Mouse (Mus musculus): ENCODE results near the gene Tmem150c.
A peak's percentile ranks its signal among the peaks of the same experiment; 100 is the strongest.

Gene Tmem150c

GRCm38 (mm10) chr5:100097967-100098366 is 61.6 kb downstream of the Tmem150c start:
- no peak for DNase-seq (ENCODE audit: low spot score in 2 of 2)

- DNase-seq (ENCODE audit: low spot score in 2 of 2): no peak
These were observed 62.7 kb downstream of the Tmem150c start for GRCm38 (mm10) chr5:100096955-100097354.

GRCm38 (mm10) chr5:100091602-100092001 is 68.0 kb downstream of the Tmem150c start:
- no peak for DNase-seq (ENCODE audit: low spot score in 2 of 2)

DNA sequence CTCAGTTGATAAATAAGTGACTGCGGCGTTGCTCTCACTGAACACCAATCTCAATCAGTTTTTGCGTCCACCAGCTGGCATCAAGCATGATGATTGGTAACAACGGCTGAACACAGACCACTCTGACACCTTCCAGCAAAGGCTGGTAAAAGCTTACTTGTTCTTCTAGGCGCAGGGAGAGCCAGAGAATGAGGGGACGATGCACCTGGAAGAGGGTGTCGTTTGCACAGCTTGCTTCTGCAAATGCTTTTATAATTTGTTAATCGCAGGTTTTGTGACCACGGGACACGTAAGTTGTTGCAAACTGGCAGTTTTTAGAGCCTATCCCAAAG is 68.4 kb downstream of the Tmem150c start:
- DNase-seq (ENCODE audit: low spot score in 2 of 2): no peak

- DNase-seq (ENCODE audit: low spot score in 2 of 2): no peak
These were observed 68.9 kb downstream of the Tmem150c start for GRCm38 (mm10) chr5:100090515-100091262.

DNA sequence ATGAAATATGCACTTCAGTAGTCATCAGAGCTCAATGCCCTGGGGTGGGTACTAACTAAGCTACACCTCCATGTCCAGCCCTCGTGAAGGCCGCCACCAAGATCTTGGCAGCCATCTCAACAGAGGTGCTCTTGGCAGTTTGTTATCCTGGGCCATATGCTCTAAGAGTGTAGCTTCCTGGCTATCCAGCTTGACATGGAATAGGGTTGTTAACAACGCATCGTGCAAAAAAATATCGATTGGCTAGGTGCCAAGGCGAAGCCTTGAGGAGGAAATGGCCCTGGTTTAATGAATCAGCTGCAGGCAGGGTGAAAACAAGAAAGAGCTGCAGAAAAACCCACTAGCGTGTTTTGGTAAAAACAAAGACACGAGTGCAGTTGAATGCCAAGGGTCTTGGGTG is 74.5 kb downstream of the Tmem150c start:
- DNase-seq (ENCODE audit: low spot score in 2 of 2): no peak

- no peak for DNase-seq (ENCODE audit: low spot score in 2 of 2)
These were observed 75.5 kb downstream of the Tmem150c start for GRCm38 (mm10) chr5:100083953-100084562.

GRCm38 (mm10) chr5:100082006-100082405 is 77.6 kb downstream of the Tmem150c start:
- DNase-seq (ENCODE audit: low spot score in 2 of 2): no peak

DNA sequence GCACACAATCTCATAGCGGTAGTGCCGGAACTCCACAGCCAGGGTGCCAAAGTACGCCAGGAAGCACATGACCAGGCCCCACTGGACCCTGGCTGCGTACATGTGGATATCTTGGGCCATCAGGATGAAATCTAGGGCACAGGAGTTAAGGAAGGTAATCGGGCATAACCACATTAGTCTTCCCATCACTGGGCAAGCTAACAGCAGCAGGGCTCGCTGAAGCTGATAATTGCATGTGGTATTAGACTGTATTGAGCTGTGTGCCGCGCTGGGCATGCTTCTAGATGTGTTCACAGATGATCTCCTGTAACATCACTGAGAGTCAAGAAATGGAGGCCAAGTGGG is 79.7 kb downstream of the Tmem150c start:
- no peak for DNase-seq (ENCODE audit: low spot score in 2 of 2)

DNA sequence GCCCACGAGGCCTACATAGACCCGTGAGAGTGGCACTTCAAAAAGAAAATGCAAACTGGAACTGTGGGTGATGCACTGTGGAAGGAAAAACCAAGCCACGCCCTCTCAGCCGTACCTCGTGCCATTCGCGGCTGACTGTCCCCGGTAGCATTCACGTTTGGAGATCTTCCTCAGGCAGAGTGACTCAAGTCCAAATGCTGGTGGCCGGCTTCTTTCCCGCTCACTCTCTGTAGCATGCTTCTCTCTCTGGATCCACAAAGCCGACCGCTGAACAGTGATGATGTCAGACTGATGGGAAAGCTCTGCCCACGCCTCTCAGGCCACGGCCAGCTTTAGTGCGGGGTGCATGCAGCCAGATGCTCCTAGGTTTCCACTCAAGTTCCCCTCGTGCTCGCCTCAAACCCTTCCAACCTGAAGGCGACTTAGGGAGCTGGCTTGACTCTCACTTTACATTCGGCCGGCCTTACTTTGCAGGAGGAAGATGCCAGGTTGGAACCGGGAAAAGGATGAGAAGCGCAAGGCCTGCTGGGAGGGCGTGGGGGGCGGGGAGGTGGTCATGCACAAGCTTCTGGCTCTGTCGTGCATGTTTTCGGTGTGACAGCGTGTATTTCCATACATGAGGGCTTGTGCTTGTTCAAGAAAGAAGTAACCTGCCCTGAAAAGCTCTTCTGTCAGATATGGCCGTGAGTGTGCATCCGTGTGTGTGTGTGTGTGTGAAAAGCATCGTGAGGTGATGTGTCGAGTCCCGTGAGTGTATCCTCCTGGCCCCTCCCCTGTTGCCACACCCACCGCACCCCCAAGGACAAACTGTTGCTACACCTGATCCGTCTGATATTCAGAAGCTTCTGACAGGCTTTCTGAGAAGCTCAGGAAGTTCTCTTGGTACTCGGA is 80.3 kb downstream of the Tmem150c start:
- DNase-seq (ENCODE audit: low spot score in 2 of 2): no peak

- no peak for DNase-seq (ENCODE audit: low spot score in 2 of 2)
These were observed 85.0 kb downstream of the Tmem150c start for GRCm38 (mm10) chr5:100074571-100074970.

DNA sequence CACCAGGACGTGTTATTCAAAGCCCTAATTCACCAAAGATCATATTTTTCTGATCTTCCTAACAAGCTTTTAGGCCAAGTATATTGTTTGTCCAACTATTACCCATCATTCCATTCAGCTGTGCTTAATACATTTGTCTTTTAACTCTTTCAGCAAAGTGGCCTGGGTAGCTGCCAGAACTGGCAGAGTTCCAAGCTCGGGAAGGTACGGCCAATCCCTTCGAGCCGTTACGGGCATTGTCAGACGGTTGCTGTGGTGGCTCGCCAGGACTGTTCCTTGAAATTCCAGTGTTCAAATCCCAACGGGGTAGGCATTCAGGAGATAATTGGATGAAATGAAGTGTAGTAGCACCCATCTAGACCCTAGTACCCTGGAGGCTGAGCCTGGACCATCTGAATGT is 87.1 kb downstream of the Tmem150c start:
- DNase-seq (ENCODE audit: low spot score in 2 of 2): no peak

DNA sequence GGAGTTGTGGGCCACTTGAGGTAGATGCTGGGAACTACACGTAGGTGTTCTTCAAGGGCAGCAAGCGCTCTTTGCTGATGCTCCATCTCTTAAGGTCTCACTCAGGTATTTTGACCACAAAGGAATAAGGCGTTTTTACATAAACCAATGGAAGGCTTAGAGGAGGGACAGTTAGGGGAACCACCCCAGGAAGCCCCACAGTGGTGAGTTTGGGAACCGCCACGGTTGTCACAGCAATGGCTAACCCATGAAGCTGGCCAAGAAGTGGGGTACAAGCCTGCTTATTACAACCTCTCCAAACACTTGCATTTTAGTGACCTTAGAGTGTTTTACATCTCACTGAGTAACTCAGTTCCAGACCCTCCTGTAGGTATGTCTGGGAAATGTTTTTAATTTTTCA is 88.1 kb downstream of the Tmem150c start:
- DNase-seq (ENCODE audit: low spot score in 2 of 2): no peak

- peak; percentile 72 to 86 for DNase-seq (ENCODE audit: low spot score in 2 of 2)
These were observed 89.4 kb downstream of the Tmem150c start for GRCm38 (mm10) chr5:100070255-100070654.

GRCm38 (mm10) chr5:100069526-100069925 is 90.1 kb downstream of the Tmem150c start:
- no peak for DNase-seq (ENCODE audit: low spot score in 2 of 2)

- DNase-seq (ENCODE audit: low spot score in 2 of 2): no peak
These were observed 92.0 kb downstream of the Tmem150c start for GRCm38 (mm10) chr5:100067579-100067978.

DNA sequence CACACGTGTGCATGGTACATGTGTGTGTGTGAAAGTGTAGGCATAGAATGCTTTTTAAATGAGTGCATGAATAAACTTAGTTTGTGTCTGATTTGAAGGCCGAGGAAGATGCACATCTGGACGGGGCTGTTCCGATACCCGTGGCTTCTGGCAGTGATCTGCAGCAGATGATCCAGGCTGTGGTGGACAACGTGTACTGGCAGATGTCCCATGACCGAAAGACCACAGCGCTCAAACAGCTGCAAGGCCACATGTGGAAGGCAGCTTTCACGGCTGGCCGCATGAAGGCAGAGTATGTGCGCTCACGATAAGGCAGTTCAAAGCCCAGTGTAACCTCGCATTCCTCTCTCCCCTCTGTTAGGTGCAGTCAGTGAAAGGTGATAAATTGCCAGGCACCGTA is 98.7 kb downstream of the Tmem150c start:
- peak in 1 of 2 experiments; percentile 51 for DNase-seq (ENCODE audit: low spot score in 2 of 2)

GRCm38 (mm10) chr5:100059326-100059725 is 100.3 kb downstream of the Tmem150c start:
- DNase-seq (ENCODE audit: low spot score in 2 of 2): no peak

DNA sequence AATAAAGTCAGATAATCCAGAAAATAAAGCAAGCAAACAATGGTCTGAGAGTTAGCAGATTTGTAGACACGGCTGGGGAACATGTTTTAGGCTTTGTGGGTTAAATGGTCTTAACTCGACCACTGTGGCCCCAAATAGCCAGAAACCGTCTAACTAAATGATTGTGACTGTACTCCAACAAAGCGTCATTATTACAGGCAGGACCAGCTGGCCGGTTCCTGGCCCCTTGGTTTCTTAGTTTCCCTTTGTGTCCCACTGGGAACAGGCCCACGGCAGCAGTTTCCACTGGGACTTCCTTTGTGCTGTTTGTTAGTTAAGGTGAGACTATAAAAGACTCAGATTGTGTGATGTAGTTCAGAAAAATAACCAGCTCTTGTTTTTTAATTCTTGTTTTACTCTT is 100.9 kb downstream of the Tmem150c start:
- DNase-seq (ENCODE audit: low spot score in 2 of 2): no peak

GRCm38 (mm10) chr5:100057461-100058209 is 102.0 kb downstream of the Tmem150c start:
- no peak for DNase-seq (ENCODE audit: low spot score in 2 of 2)

DNA sequence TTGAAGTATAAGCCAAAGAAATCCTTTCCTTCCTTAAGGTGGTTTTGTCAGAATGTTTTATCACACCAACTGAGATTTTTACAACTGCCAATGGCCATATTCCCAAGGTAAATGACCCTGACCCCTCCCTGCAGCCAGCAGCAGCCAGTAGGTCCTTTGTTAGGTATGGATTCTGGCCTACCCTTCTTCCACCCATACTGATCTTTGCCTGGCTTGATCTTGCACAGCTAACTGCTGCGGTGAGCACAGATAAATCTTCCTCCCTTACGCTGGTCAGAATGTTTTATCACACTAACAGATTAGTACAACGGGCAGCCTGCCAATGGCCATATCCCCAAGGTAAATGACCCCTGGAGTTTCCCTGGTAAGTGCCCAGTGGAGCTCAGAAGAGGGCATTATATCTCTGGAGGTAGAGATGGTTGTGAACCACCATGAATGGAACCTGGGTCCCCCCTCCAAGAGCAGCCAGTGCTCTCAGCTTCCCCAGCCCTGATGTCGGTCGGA is 103.7 kb downstream of the Tmem150c start:
- DNase-seq (ENCODE audit: low spot score in 2 of 2): no peak

All from urinary bladder, postnatal 4 days (tissue).